Mouse (Mus musculus): Measurements from ENCODE around the gene Gm48552. TPM values are rescaled to one million over a fixed set of nuclear protein-coding genes. Genes with fewer than 3 reads are reported as not detected.

The Gm48552 gene
- polyA plus RNA-seq, 1 experiment from 2014 or later: 1.7 TPM

GRCm38 (mm10) chr10:81396749-81397148 lies 7.9 kb downstream of the Gm48552 start:
- DNase-seq (ENCODE audit: low spot score): no peak
- H3K36me3 ChIP-seq: peaks cover 25% of the 10 kb centered on the region
- peaks cover 39% of the 10 kb centered on the region for H3K27me3 ChIP-seq (ENCODE audit: insufficient read depth, poor library complexity, severe bottlenecking)
- no peak overlapping the region for H3K4me3 ChIP-seq
- H3K27ac ChIP-seq: no peak overlapping the region
- WGBS: 80% methylated on average over 5 of the region's 5 CpGs
- H3K4me1 ChIP-seq: peaks cover 47% of the 10 kb centered on the region
- H3K9me3 ChIP-seq: no peaks in the 10 kb centered on the region

GRCm38 (mm10) chr10:81399296-81399695 lies 10.5 kb downstream of the Gm48552 start:
- Histone ChIP-seq H3K36me3 (peaks cover 34% of the 10 kb centered on the region), H3K4me1 (peaks cover 51% of the 10 kb centered on the region), H3K4me3 (no peak overlapping the region), H3K27ac (no peak overlapping the region; the same call in 1 of the 2 replicates), H3K9me3 (no peaks in the 10 kb centered on the region), H3K27me3 (ENCODE audit: insufficient read depth, poor library complexity, severe bottlenecking) (peaks cover 57% of the 10 kb centered on the region)
- no peak for DNase-seq (ENCODE audit: low spot score)
- 56% methylated on average over 5 of the region's 5 CpGs for WGBS

- Histone ChIP-seq H3K36me3 (peaks cover 39% of the 10 kb centered on the region), H3K4me3 (peak overlapping the region; percentile 10; the same call in 1 of the 2 replicates), H3K9me3 (no peaks in the 10 kb centered on the region), H3K4me1 (peaks cover 56% of the 10 kb centered on the region), H3K27ac (peak overlapping the region; percentile 73; the same call in 1 of the 2 replicates), H3K27me3 (ENCODE audit: insufficient read depth, poor library complexity, severe bottlenecking) (peaks cover 62% of the 10 kb centered on the region)
- 69% methylated on average over 18 of the region's 18 CpGs for WGBS
- no peak for DNase-seq (ENCODE audit: low spot score)
Observed at GRCm38 (mm10) chr10:81399798-81400308, 11.0 kb downstream of the Gm48552 start.

- H3K4me1 ChIP-seq: peaks cover 58% of the 10 kb centered on the region
- no peak for DNase-seq (ENCODE audit: low spot score)
- H3K36me3 ChIP-seq: peaks cover 45% of the 10 kb centered on the region
- H3K4me3 ChIP-seq: peak overlapping the region; percentile 10
- no peaks in the 10 kb centered on the region for H3K9me3 ChIP-seq
- H3K27ac ChIP-seq: peak overlapping the region; percentile 73
- 46% methylated on average over 22 of the region's 22 CpGs for WGBS
- peaks cover 69% of the 10 kb centered on the region for H3K27me3 ChIP-seq (ENCODE audit: insufficient read depth, poor library complexity, severe bottlenecking)
Observed at GRCm38 (mm10) chr10:81400371-81401204, 11.8 kb downstream of the Gm48552 start.

- peak overlapping the region; percentile 91 for H3K27ac ChIP-seq
- no peak for DNase-seq (ENCODE audit: low spot score)
- peaks cover 75% of the 10 kb centered on the region for H3K27me3 ChIP-seq (ENCODE audit: insufficient read depth, poor library complexity, severe bottlenecking)
- peaks cover 62% of the 10 kb centered on the region for H3K4me1 ChIP-seq
- H3K9me3 ChIP-seq: no peaks in the 10 kb centered on the region
- H3K36me3 ChIP-seq: peaks cover 51% of the 10 kb centered on the region
- WGBS: 23% methylated on average over 10 of the region's 10 CpGs
- H3K4me3 ChIP-seq: peak overlapping the region; percentile 13
Observed at GRCm38 (mm10) chr10:81401205-81401520, 12.4 kb downstream of the Gm48552 start.

GRCm38 (mm10) chr10:81401521-81402226 lies 12.9 kb downstream of the Gm48552 start:
- Histone ChIP-seq H3K9me3 (no peaks in the 10 kb centered on the region), H3K27ac (peak overlapping the region; percentile 91), H3K4me1 (peaks cover 67% of the 10 kb centered on the region), H3K36me3 (peaks cover 51% of the 10 kb centered on the region), H3K4me3 (peak overlapping the region; percentile 49), H3K27me3 (ENCODE audit: insufficient read depth, poor library complexity, severe bottlenecking) (peaks cover 78% of the 10 kb centered on the region)
- DNase-seq (ENCODE audit: low spot score): peak; percentile 94
- WGBS: 6% methylated on average over 18 of the region's 18 CpGs

- peaks cover 54% of the 10 kb centered on the region for H3K36me3 ChIP-seq
- H3K4me1 ChIP-seq: peaks cover 72% of the 10 kb centered on the region
- peak overlapping the region; percentile 49 for H3K4me3 ChIP-seq
- peaks cover 78% of the 10 kb centered on the region for H3K27me3 ChIP-seq (ENCODE audit: insufficient read depth, poor library complexity, severe bottlenecking)
- no peaks in the 10 kb centered on the region for H3K9me3 ChIP-seq
- DNase-seq (ENCODE audit: low spot score): no peak
- WGBS: 22% methylated on average over 7 of the region's 7 CpGs
- H3K27ac ChIP-seq: peak overlapping the region; percentile 91
Observed at GRCm38 (mm10) chr10:81402227-81402765, 13.5 kb downstream of the Gm48552 start.

- H3K9me3 ChIP-seq: no peaks in the 10 kb centered on the region
- peaks cover 79% of the 10 kb centered on the region for H3K4me1 ChIP-seq
- H3K27me3 ChIP-seq (ENCODE audit: insufficient read depth, poor library complexity, severe bottlenecking): peaks cover 82% of the 10 kb centered on the region
- H3K27ac ChIP-seq: peak overlapping the region; percentile 91
- WGBS: 58% methylated on average over 10 of the region's 10 CpGs
- no peak for DNase-seq (ENCODE audit: low spot score)
- H3K36me3 ChIP-seq: peaks cover 48% of the 10 kb centered on the region
- no peak overlapping the region for H3K4me3 ChIP-seq
Observed at GRCm38 (mm10) chr10:81403511-81403910, 14.7 kb downstream of the Gm48552 start.

GRCm38 (mm10) chr10:81404082-81404481 lies 15.3 kb downstream of the Gm48552 start:
- no peak for DNase-seq (ENCODE audit: low spot score)
- Histone ChIP-seq H3K9me3 (no peaks in the 10 kb centered on the region), H3K36me3 (peaks cover 47% of the 10 kb centered on the region), H3K4me3 (no peak overlapping the region), H3K4me1 (peaks cover 85% of the 10 kb centered on the region), H3K27me3 (ENCODE audit: insufficient read depth, poor library complexity, severe bottlenecking) (peaks cover 84% of the 10 kb centered on the region), H3K27ac (no peak overlapping the region)
- 13% methylated on average over 9 of the region's 9 CpGs for WGBS

- H3K27ac ChIP-seq: 0 out of 2 replicates have a peak overlapping the region, but pooled peaks have one; percentile 6
- H3K27me3 ChIP-seq (ENCODE audit: insufficient read depth, poor library complexity, severe bottlenecking): peaks cover 78% of the 10 kb centered on the region
- 48% methylated on average over 18 of the region's 18 CpGs for WGBS
- peaks cover 41% of the 10 kb centered on the region for H3K36me3 ChIP-seq
- H3K4me3 ChIP-seq: 0 out of 2 replicates have a peak overlapping the region, but pooled peaks have one; percentile 16
- no peak for DNase-seq (ENCODE audit: low spot score)
- H3K4me1 ChIP-seq: peaks cover 91% of the 10 kb centered on the region
- no peaks in the 10 kb centered on the region for H3K9me3 ChIP-seq
Observed at GRCm38 (mm10) chr10:81404720-81405119, 15.9 kb downstream of the Gm48552 start.

- 39% methylated on average over 13 of the region's 13 CpGs for WGBS
- H3K27me3 ChIP-seq (ENCODE audit: insufficient read depth, poor library complexity, severe bottlenecking): peaks cover 68% of the 10 kb centered on the region
- H3K27ac ChIP-seq: peak overlapping the region; percentile 86; the same call in 1 of the 2 replicates
- H3K4me3 ChIP-seq: peak overlapping the region; percentile 7; the same call in 1 of the 2 replicates
- DNase-seq (ENCODE audit: low spot score): no peak
- H3K36me3 ChIP-seq: peaks cover 31% of the 10 kb centered on the region
- H3K4me1 ChIP-seq: peaks cover 92% of the 10 kb centered on the region
- H3K9me3 ChIP-seq: no peaks in the 10 kb centered on the region
Observed at GRCm38 (mm10) chr10:81405588-81406201, 16.9 kb downstream of the Gm48552 start.
